Mouse (Mus musculus): Measurements from ENCODE around the gene Rapgef4. TPM values are rescaled to one million over a fixed set of nuclear protein-coding genes. Genes with fewer than 3 reads are reported as not detected.

The Rapgef4 gene
- polyA plus RNA-seq, 1 experiment from 2014 or later: 4.2 TPM

DNA sequence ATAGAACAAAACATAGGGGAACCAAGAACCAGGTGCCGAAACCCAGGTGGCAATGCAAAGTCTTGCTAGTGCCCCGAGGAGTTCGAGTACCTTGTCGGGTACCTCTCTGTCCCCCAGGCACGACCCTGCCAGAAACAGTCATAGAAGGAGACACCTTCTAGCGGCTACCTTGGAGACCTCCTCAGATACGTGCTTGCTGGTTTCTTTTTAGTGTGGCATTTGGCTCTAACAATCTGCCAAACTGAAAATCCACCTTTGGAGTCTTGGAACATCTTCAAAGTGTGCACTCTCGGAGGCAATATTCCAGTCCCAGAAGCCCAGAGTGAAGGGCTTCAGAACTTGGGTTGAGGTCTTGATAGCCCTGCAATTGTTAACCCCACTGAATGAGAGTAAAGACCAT, 34.3 kb downstream of the Rapgef4 start:
- Histone ChIP-seq H3K36me3 (no peaks in the 10 kb centered on the region), H3K27me3 (replicated peaks) (no peaks in the 10 kb centered on the region), H3K9ac (no peak overlapping the region), H3K27ac (replicated peaks) (no peak overlapping the region), H3K9me3 (no peaks in the 10 kb centered on the region), H3K4me2 (no peak overlapping the region), H3K4me3 (no peak overlapping the region), H3K4me1 (no peaks in the 10 kb centered on the region)
- ATAC-seq (ENCODE audit: extremely low read depth, insufficient number of reproducible peaks, low FRiP score, low TSS enrichment): no peak
- 79% methylated on average over 8 of the region's 8 CpGs for WGBS

DNA sequence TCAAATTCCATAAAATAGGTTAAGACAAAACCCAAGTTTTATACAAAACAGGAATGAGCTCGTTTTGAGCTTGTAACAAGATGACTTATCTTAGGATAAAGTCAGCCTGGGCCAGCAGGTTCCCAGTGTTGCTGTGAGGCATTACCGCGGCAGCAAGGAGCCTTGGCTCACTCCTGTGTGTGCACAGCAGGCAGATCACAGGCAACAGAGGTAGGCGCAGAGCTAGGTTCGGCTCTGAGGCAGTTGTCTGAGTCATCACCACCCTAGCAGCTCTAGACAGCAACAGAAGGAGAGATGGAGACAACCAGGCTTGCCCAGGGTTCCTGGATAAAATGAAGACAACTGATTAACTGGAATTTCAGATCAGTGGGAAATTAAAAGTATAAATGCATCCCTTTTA, 35.0 kb downstream of the Rapgef4 start:
- Histone ChIP-seq H3K4me2 (no peak overlapping the region), H3K9me3 (no peaks in the 10 kb centered on the region), H3K4me1 (no peaks in the 10 kb centered on the region), H3K36me3 (no peaks in the 10 kb centered on the region), H3K4me3 (no peak overlapping the region), H3K27me3 (replicated peaks) (no peaks in the 10 kb centered on the region), H3K9ac (no peak overlapping the region), H3K27ac (replicated peaks) (no peak overlapping the region)
- 29% methylated on average over 5 of the region's 5 CpGs for WGBS
- no peak for ATAC-seq (ENCODE audit: extremely low read depth, insufficient number of reproducible peaks, low FRiP score, low TSS enrichment)

DNA sequence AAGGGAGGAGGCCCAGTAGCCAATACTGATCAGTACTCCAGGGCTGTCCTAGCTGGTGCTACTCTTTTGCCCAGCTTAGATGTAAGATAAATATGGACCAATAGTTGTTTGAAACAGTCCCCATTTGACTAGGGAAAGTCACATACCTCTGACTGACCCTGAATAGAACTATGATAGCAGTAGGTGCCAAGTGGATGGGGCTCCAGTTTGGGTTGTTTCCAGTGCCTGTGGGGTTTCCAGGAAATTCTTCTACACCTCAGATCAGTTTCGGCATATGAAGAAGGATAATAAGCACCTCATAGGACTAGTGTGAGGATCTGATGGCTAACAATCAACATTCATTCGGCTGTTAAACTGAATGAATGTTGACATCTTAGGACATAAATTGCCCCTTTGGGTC, 36.1 kb downstream of the Rapgef4 start:
- H3K27me3 ChIP-seq (replicated peaks): no peaks in the 10 kb centered on the region
- H3K9ac ChIP-seq: no peak overlapping the region
- no peaks in the 10 kb centered on the region for H3K9me3 ChIP-seq
- no peaks in the 10 kb centered on the region for H3K36me3 ChIP-seq
- no peak overlapping the region for H3K27ac ChIP-seq (replicated peaks)
- 85% methylated on average over 2 of the region's 2 CpGs for WGBS
- no peak overlapping the region for H3K4me2 ChIP-seq
- no peak for ATAC-seq (ENCODE audit: extremely low read depth, insufficient number of reproducible peaks, low FRiP score, low TSS enrichment)
- no peaks in the 10 kb centered on the region for H3K4me1 ChIP-seq
- no peak overlapping the region for H3K4me3 ChIP-seq

DNA sequence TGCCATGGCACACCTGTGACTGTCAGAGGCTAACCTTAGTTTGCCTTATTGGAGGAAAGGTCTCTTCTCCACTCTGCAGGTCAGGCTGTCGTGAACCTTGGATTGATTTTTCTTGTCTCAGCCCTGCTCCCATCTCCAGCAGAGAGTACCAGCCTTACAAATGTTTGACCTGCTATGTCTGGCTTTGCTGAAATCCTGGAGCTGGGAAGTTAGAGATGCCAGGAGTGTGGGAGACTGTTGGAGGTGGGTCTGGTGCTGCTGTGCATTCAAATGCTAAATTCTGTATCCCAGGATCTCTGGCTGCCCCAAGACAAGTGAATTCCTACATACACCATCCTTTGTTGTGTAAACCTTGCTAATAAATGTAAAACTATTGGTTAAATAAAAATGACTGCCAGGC, 37.7 kb downstream of the Rapgef4 start:
- Histone ChIP-seq H3K9ac (no peak overlapping the region), H3K4me1 (no peaks in the 10 kb centered on the region), H3K9me3 (no peaks in the 10 kb centered on the region), H3K27ac (replicated peaks) (no peak overlapping the region), H3K4me2 (no peak overlapping the region), H3K4me3 (no peak overlapping the region), H3K36me3 (no peaks in the 10 kb centered on the region), H3K27me3 (replicated peaks) (no peaks in the 10 kb centered on the region)
- WGBS: 75% methylated on average over 1 of the region's 1 CpGs
- no peak for ATAC-seq (ENCODE audit: extremely low read depth, insufficient number of reproducible peaks, low FRiP score, low TSS enrichment)

DNA sequence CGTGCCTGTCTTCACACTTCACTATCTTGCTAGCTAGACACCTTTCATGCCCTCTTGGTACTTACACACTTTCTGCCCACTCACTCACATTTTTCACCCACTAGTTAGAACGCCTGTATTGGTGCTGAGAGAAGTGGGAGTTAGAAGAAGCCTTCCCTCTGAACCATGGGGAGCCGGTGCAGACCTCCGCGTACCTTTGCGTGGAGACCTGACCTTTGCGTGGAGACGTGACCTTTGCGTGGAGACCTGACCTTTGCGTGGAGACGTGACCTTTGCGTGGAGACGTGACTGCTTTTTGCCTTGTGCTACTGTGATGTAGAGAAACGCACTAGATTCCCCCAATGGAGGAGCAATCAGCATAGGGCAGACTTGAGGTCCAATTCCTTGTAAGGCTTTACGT, 39.7 kb downstream of the Rapgef4 start:
- 85% methylated on average over 15 of the region's 15 CpGs for WGBS
- H3K9me3 ChIP-seq: no peaks in the 10 kb centered on the region; the same call in 1 of the 2 replicates
- H3K4me3 ChIP-seq: no peak overlapping the region
- no peaks in the 10 kb centered on the region for H3K4me1 ChIP-seq
- H3K36me3 ChIP-seq: no peaks in the 10 kb centered on the region
- no peaks in the 10 kb centered on the region for H3K27me3 ChIP-seq (replicated peaks)
- no peak for ATAC-seq (ENCODE audit: extremely low read depth, insufficient number of reproducible peaks, low FRiP score, low TSS enrichment)
- no peak overlapping the region for H3K9ac ChIP-seq
- H3K4me2 ChIP-seq: no peak overlapping the region
- H3K27ac ChIP-seq (replicated peaks): no peak overlapping the region

DNA sequence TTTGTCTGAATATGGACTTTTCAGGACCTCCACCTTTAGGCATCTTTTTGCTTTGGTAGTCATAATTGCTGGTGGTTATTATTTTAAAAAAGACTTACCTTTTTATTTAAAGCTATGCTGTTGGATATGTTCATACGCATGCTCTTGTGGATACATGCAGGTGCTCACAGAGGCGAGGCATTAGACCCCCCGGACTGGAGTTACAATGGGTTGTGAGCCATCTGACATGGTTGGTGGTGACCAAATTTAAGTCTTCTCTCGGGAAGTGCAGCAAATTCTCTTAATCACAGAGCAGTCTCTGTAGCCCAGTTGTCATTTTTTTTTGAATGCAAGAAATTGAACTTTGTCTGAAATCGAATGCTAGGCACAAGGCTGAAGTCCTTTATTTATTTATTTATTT, 40.4 kb downstream of the Rapgef4 start:
- no peaks in the 10 kb centered on the region for H3K36me3 ChIP-seq
- no peaks in the 10 kb centered on the region for H3K27me3 ChIP-seq (replicated peaks)
- no peaks in the 10 kb centered on the region; the same call in 1 of the 2 replicates for H3K9me3 ChIP-seq
- WGBS: 84% methylated on average over 5 of the region's 5 CpGs
- no peak overlapping the region for H3K27ac ChIP-seq (replicated peaks)
- H3K4me1 ChIP-seq: no peaks in the 10 kb centered on the region
- H3K9ac ChIP-seq: no peak overlapping the region
- H3K4me3 ChIP-seq: no peak overlapping the region
- no peak for ATAC-seq (ENCODE audit: extremely low read depth, insufficient number of reproducible peaks, low FRiP score, low TSS enrichment)
- no peak overlapping the region for H3K4me2 ChIP-seq

DNA sequence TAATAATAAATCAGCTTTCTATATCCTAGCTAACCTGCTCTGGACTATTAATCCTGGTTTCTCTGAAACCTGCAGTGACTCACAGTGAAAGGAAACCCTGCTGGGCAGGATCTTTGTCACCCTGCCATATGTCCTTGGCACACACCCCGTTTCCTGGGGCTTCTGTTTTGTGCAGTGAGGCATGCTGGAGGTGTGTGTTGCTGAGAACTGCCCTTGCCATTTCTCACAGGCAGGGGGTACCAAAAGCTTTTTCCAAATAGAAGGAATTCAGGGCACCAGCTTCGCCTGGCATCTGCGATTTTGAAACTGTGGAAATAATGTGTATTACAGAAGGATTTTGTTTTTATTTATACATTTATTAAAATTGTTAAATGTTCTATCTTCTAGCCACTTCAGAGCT, 40.8 kb downstream of the Rapgef4 start:
- no peak overlapping the region for H3K4me3 ChIP-seq
- WGBS: 64% methylated on average over 3 of the region's 3 CpGs
- no peaks in the 10 kb centered on the region for H3K36me3 ChIP-seq
- no peaks in the 10 kb centered on the region for H3K4me1 ChIP-seq
- ATAC-seq (ENCODE audit: extremely low read depth, insufficient number of reproducible peaks, low FRiP score, low TSS enrichment): no peak
- no peak overlapping the region for H3K4me2 ChIP-seq
- H3K27ac ChIP-seq (replicated peaks): no peak overlapping the region
- H3K9me3 ChIP-seq: no peaks in the 10 kb centered on the region; the same call in 1 of the 2 replicates
- H3K9ac ChIP-seq: no peak overlapping the region
- H3K27me3 ChIP-seq (replicated peaks): no peaks in the 10 kb centered on the region

DNA sequence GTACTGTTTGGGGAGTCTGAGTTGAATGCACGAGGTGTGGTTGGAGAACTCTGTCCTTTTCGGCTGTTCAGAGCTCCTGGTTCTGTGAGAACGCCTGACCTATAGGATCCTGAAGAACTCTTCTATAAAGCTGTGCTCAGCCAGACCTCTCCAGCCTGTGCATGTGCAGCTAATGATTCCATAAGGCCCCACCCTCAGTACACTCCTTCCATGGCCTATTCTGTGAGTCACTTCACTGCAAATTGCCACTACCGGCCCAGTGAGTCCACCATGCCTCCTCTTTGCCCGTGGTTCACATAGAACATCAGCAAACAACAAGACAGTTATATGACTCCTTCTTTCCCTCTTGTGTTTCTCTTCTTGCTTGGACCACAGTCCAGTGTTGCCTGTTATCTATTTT, 42.8 kb downstream of the Rapgef4 start:
- Histone ChIP-seq H3K27me3 (replicated peaks) (no peaks in the 10 kb centered on the region), H3K9me3 (no peaks in the 10 kb centered on the region; the same call in 1 of the 2 replicates), H3K36me3 (no peaks in the 10 kb centered on the region), H3K4me1 (no peaks in the 10 kb centered on the region), H3K9ac (no peak overlapping the region), H3K4me2 (no peak overlapping the region), H3K27ac (replicated peaks) (no peak overlapping the region), H3K4me3 (no peak overlapping the region)
- no peak for ATAC-seq (ENCODE audit: extremely low read depth, insufficient number of reproducible peaks, low FRiP score, low TSS enrichment)
- WGBS: 85% methylated on average over 5 of the region's 5 CpGs

DNA sequence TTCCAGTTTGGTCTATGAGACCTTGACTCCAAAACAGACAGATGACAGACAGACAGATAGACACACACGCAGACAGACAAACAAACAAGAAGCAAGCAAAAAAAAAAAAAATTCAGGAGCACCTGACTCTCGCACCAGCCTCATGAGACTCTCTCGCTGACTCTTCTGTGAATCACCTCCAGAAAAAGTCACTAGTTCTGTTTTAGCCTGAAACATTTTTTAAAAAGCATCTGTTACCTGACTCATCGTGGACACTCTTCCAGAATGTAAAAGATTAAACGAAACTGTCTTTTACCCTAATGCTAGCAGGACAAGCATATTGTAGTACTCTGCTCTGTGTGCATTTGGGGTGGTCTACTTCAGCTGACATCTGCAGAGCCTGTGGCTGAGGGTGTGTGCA, 44.6 kb downstream of the Rapgef4 start:
- Histone ChIP-seq H3K4me2 (no peak overlapping the region), H3K9ac (no peak overlapping the region), H3K36me3 (no peaks in the 10 kb centered on the region), H3K4me1 (no peaks in the 10 kb centered on the region), H3K27me3 (replicated peaks) (no peaks in the 10 kb centered on the region), H3K9me3 (no peaks in the 10 kb centered on the region; the same call in 1 of the 2 replicates), H3K27ac (replicated peaks) (no peak overlapping the region), H3K4me3 (no peak overlapping the region)
- 86% methylated on average over 5 of the region's 5 CpGs for WGBS
- no peak for ATAC-seq (ENCODE audit: extremely low read depth, insufficient number of reproducible peaks, low FRiP score, low TSS enrichment)

DNA sequence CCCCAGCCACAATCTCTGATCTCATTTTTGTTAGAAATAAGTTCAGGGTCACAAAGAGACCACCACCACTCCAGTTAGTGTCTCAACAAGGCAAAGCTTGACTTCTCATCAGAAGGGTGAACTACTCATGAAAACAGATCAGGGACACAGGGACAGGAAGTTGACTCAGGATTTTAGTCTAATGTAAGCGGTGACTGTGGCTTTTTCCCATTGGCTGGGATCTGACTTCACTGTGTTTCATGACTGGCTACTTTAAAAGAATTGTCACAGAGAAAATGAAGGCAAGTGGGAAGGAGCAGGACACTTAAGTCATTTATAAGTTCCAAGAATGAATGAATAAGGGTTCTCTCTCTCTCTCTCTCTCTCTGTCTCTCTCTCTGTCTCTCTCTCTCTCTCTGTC, 45.5 kb downstream of the Rapgef4 start:
- Histone ChIP-seq H3K27me3 (replicated peaks) (no peaks in the 10 kb centered on the region), H3K27ac (replicated peaks) (no peak overlapping the region), H3K4me1 (no peaks in the 10 kb centered on the region), H3K4me2 (no peak overlapping the region), H3K4me3 (no peak overlapping the region), H3K36me3 (no peaks in the 10 kb centered on the region), H3K9ac (no peak overlapping the region), H3K9me3 (no peaks in the 10 kb centered on the region; the same call in 1 of the 2 replicates)
- 59% methylated on average over 1 of the region's 1 CpGs for WGBS
- ATAC-seq (ENCODE audit: extremely low read depth, insufficient number of reproducible peaks, low FRiP score, low TSS enrichment): no peak

DNA sequence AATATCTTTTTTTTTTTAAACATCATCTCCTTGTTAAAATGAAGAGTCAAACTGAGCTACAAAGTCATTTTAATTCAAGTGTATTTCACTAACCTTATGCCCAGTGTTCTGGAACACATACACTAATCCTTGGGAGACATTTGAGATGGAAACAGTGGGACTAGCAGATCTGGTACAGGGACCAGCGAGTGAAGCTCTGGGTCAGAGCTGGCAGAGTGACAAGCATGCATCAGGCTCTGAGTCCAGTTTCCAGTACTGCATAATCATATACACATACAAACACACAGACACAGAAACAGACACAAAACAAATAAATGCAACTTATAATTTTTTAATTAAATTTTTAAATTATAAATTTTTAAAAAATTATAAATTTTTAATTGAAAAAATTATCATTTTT, 48.0 kb downstream of the Rapgef4 start:
- H3K4me3 ChIP-seq: no peak overlapping the region
- H3K9me3 ChIP-seq: no peaks in the 10 kb centered on the region; the same call in 1 of the 2 replicates
- no peak overlapping the region for H3K27ac ChIP-seq (replicated peaks)
- no peaks in the 10 kb centered on the region for H3K36me3 ChIP-seq
- H3K27me3 ChIP-seq (replicated peaks): no peaks in the 10 kb centered on the region
- ATAC-seq (ENCODE audit: extremely low read depth, insufficient number of reproducible peaks, low FRiP score, low TSS enrichment): no peak
- H3K4me2 ChIP-seq: no peak overlapping the region
- no peaks in the 10 kb centered on the region for H3K4me1 ChIP-seq
- H3K9ac ChIP-seq: no peak overlapping the region
- WGBS: 70% methylated on average over 1 of the region's 1 CpGs

DNA sequence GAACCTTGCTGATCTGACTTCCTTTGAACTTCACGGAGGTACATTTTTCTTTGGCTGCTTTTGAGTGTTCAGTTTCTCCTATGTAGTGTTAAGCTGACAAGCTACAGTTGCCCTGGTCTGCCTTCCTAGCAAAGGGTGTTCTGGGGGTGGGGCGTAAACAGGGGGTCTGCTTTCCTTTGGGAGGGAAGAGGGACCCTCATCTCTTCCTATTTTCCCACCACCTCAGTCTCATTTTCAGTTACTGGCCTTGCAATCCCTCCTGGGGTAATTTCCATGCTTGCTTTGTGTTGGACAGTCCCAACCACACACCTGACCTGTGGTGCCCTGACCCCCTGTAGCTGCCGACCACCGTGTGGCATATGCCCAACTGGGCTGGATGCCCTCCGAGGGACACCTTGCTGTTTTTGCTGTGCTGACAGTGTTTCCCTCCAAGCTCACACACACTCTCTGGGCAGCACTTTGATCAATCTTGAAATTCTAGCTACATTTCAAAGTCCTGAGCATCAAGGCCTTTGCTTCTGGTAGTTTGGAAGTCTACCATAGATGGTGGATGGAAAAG, 48.6 kb downstream of the Rapgef4 start:
- H3K9ac ChIP-seq: no peak overlapping the region
- no peaks in the 10 kb centered on the region for H3K36me3 ChIP-seq
- H3K27ac ChIP-seq (replicated peaks): no peak overlapping the region
- no peaks in the 10 kb centered on the region for H3K27me3 ChIP-seq (replicated peaks)
- WGBS: 81% methylated on average over 5 of the region's 5 CpGs
- H3K4me1 ChIP-seq: no peaks in the 10 kb centered on the region
- H3K4me3 ChIP-seq: no peak overlapping the region
- no peak overlapping the region for H3K4me2 ChIP-seq
- H3K9me3 ChIP-seq: no peaks in the 10 kb centered on the region; the same call in 1 of the 2 replicates
- no peak for ATAC-seq (ENCODE audit: extremely low read depth, insufficient number of reproducible peaks, low FRiP score, low TSS enrichment)
